10 mouse cellular contexts compared by ENCODE assay signal in genomic region chr3:99256766-99257165, GRCm38 (mm10). TPM values are rescaled to one million over a fixed set of nuclear protein-coding genes. Genes with fewer than 3 reads are reported as not detected.
DNase-seq lines count a peak whose midpoint lies in the region; ATAC-seq and TF ChIP-seq lines count a peak whose summit lies in the region.
"Had no signal": no experiment of that assay in that cellular context is flagged by ENCODE, and none has a peak within 500 bp of the region (broad histone marks: within the 10 kb centered on the region; RNA-seq: fewer than 3 reads in every experiment).

No protein-coding gene starts in this region.

- no peak for TF ChIP-seq EP300 in stomach, postnatal 0 days (optimal IDR thresholded peaks at IDR 0.05)

- peaks cover 14% of the 10 kb centered on the region; the same call in 1 of the 2 replicates for H3K4me1 ChIP-seq in heart, embryonic 12.5 days (replicated peaks)
- H3K4me1 ChIP-seq in limb, embryonic 11.5 days (ENCODE audit: control insufficient read depth, insufficient read depth, low read length), result peaks cover 14% of the 10 kb centered on the region
- H3K4me1 ChIP-seq in stomach, postnatal 0 days (replicated peaks; ENCODE audit: control insufficient read depth, insufficient read depth), result no peaks in the 10 kb centered on the region

- no peak for TF ChIP-seq CTCF in stomach, postnatal 0 days (IDR thresholded peaks at IDR 0.05; ENCODE audit: low read depth)

- DNase-seq in heart, adult 11 months, result no peak
- peak; percentile 68 for DNase-seq in 3T3-L1 (ENCODE audit: low read depth, low spot score)
- peak; percentile 84 for DNase-seq in embryo, embryonic 11 days
- peak; percentile 80 for DNase-seq in limb, embryonic 11.5 days (ENCODE audit: low spot score)
- DNase-seq in testis, postnatal 14 days (ENCODE audit: low spot score), result no peak
- DNase-seq in spleen, postnatal 36 days (ENCODE audit: low spot score in 2 of 2), result no peak
- no peak for DNase-seq in stomach, postnatal 0 days (ENCODE audit: low spot score)
- DNase-seq: right cerebral cortex, postnatal 14 days; thymus, adult 18-20 months had no signal

- no peak for ATAC-seq in heart, embryonic 12.5 days (ENCODE audit: insufficient number of reproducible peaks, low FRiP score)
- no peak for ATAC-seq in limb, embryonic 11.5 days (ENCODE audit: insufficient number of reproducible peaks, low FRiP score, low TSS enrichment, low read depth)
- no peak for ATAC-seq in stomach, postnatal 0 days (ENCODE audit: low FRiP score, low TSS enrichment)

- no peak overlapping the region for H3K9ac ChIP-seq in heart, embryonic 12.5 days
- H3K9ac ChIP-seq in limb, embryonic 11.5 days (ENCODE audit: low read length), result peak overlapping the region; percentile 100
- no peak overlapping the region for H3K9ac ChIP-seq in stomach, postnatal 0 days (ENCODE audit: low read length)

- 0 out of 2 replicates have a peak overlapping the region, but pooled peaks have one; percentile 3 for H3K4me3 ChIP-seq in heart, embryonic 12.5 days
- peak overlapping the region; percentile 92 for H3K4me3 ChIP-seq in limb, embryonic 11.5 days (ENCODE audit: low read depth, low read length)
- H3K4me3 ChIP-seq in stomach, postnatal 0 days (ENCODE audit: low read depth, low read length), result no peak overlapping the region

- WGBS in heart, embryonic 12.5 days, result 2% methylated on average over 20 of the region's 20 CpGs
- WGBS in limb, embryonic 11.5 days, result under 1% methylated on average over 20 of the region's 20 CpGs
- 9% methylated on average over 20 of the region's 20 CpGs for WGBS in stomach, postnatal 0 days

- H3K4me2 ChIP-seq in heart, embryonic 12.5 days, result no peak overlapping the region; the same call in 1 of the 2 replicates
- peak overlapping the region; percentile 88 for H3K4me2 ChIP-seq in limb, embryonic 11.5 days (ENCODE audit: low read depth, severe bottlenecking)
- H3K4me2 ChIP-seq in stomach, postnatal 0 days (replicated peaks; ENCODE audit: low read depth), result no peak overlapping the region

- 0 out of 2 replicates have a peak, but pooled peaks cover 6% of the 10 kb centered on the region for H3K9me3 ChIP-seq in heart, embryonic 12.5 days (replicated peaks)
- H3K9me3 ChIP-seq in limb, embryonic 11.5 days (ENCODE audit: control insufficient read depth, low read length), result no peaks in the 10 kb centered on the region
- no peaks in the 10 kb centered on the region for H3K9me3 ChIP-seq in stomach, postnatal 0 days (ENCODE audit: control insufficient read depth, low read length)

- no peak overlapping the region for H3K27ac ChIP-seq in heart, embryonic 12.5 days (ENCODE audit: poor library complexity, severe bottlenecking)
- peak overlapping the region; percentile 100 for H3K27ac ChIP-seq in limb, embryonic 11.5 days (replicated peaks; ENCODE audit: low read depth, low read length)
- no peak overlapping the region for H3K27ac ChIP-seq in stomach, postnatal 0 days (replicated peaks)

- H3K27me3 ChIP-seq in heart, embryonic 12.5 days (replicated peaks), result peaks cover 78% of the 10 kb centered on the region
- no peaks in the 10 kb centered on the region for H3K27me3 ChIP-seq in limb, embryonic 11.5 days (ENCODE audit: control insufficient read depth, insufficient read depth, low read length)
- H3K27me3 ChIP-seq in stomach, postnatal 0 days (ENCODE audit: control insufficient read depth, insufficient read depth, low read length), result peaks cover 37% of the 10 kb centered on the region

- H3K36me3 ChIP-seq in heart, embryonic 12.5 days, result no peaks in the 10 kb centered on the region
- no peaks in the 10 kb centered on the region for H3K36me3 ChIP-seq in limb, embryonic 11.5 days (ENCODE audit: control insufficient read depth, insufficient read depth, low read length)
- no peaks in the 10 kb centered on the region for H3K36me3 ChIP-seq in stomach, postnatal 0 days (ENCODE audit: control insufficient read depth, insufficient read depth, low read length)

RNA-seq across cellular contexts. Expression of gene Tbx15, which starts 16.6 kb away (rescaled TPM):
- 0.08 and 0.11 TPM in 2 replicates for polyA plus RNA-seq in heart, embryonic 12.5 days (2016; fragmentation: Nextera tagmentation; extraction: Ambion mirVana)
- polyA plus RNA-seq in limb, embryonic 11.5 days (2014; fragmentation: Nextera tagmentation; extraction: Ambion mirVana), result 50.7 and 55.2 TPM in 2 replicates
- not detected in 2 replicates for polyA plus RNA-seq in stomach, postnatal 0 days (2015; fragmentation: Nextera tagmentation; extraction: Ambion mirVana)

Comparison
In these comparisons a context has a peak if more than half of its experiments do, and no peak if none do; other contexts are left out.
1. DNase-seq: peak in 3T3-L1 (single experiment), embryo, embryonic 11 days (single experiment) and limb, embryonic 11.5 days (single experiment); none in heart, adult 11 months (single experiment), testis, postnatal 14 days (single experiment), spleen, postnatal 36 days (0 of 2) and stomach, postnatal 0 days (single experiment).
2. RNA of gene Tbx15, which starts 16.6 kb away (polyA plus RNA-seq): 50.7 to 55.2 TPM in limb, embryonic 11.5 days; 0.08 to 0.11 TPM in heart, embryonic 12.5 days and not detected in stomach, postnatal 0 days; every median in the first group is over 10 times any median in the second.